Mouse (Mus musculus): ENCODE results near the gene Gm2a. TPM values are rescaled to one million over a fixed set of nuclear protein-coding genes. Genes with fewer than 3 reads are reported as not detected.

The Gm2a gene
- polyA plus RNA-seq, 1 experiment from 2014 or later, result 55.7 TPM

- Histone ChIP-seq H3K9me3 (ENCODE audit: control insufficient read depth, low read length) (no peaks in the 10 kb centered on the region), H3K36me3 (ENCODE audit: control insufficient read depth, insufficient read depth, low read length) (no peaks in the 10 kb centered on the region), H3K4me3 (ENCODE audit: control insufficient read depth in 1 of 2, insufficient read depth in 1 of 2, low read depth in 1 of 2, low read length in 2 of 2) (no peak overlapping the region), H3K4me2 (ENCODE audit: low read length) (no peak overlapping the region), H3K9ac (ENCODE audit: low read length) (no peak overlapping the region), H3K27ac (replicated peaks in 1 of 2; ENCODE audit: control insufficient read depth in 1 of 2, insufficient read depth in 1 of 2, low read depth in 2 of 2, low read length in 2 of 2) (no peak overlapping the region), H3K27me3 (ENCODE audit: control insufficient read depth, insufficient read depth, low read length) (no peaks in the 10 kb centered on the region), H3K4me1 (ENCODE audit: control insufficient read depth in 2 of 2, insufficient read depth in 2 of 2, low read length in 2 of 2) (no peaks in the 10 kb centered on the region)
- no peak for ATAC-seq (ENCODE audit: insufficient number of reproducible peaks, insufficient read depth, low FRiP score, low read depth)
- 76% methylated on average over 1 of the region's 1 CpGs for WGBS
Observed at GRCm38 (mm10) chr11:55131946-55132345, 34.0 kb downstream of the Gm2a start.

DNA sequence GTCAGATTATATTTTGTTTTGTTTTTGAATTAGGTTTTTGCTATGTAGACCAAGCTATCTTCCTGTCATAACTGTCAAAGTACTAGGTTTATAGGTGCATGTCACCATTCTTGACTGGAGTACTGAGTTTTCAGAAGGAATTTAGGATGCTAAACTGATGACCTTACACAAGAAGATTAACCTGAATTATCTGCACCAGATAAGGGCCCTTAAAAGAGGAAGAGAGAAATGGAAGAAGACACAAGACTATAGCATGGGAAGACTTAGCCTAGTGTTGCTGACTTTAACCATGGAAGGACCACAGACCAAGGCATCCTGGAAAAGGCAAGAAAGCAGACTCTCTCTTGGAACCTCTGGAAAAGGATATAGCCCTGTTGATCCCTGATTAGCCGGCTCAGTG, 35.3 kb downstream of the Gm2a start:
- 81% methylated on average over 1 of the region's 1 CpGs for WGBS
- H3K36me3 ChIP-seq (ENCODE audit: control insufficient read depth, insufficient read depth, low read length), result no peaks in the 10 kb centered on the region
- H3K9me3 ChIP-seq (ENCODE audit: control insufficient read depth, low read length), result no peaks in the 10 kb centered on the region
- no peak overlapping the region for H3K27ac ChIP-seq (replicated peaks in 1 of 2; ENCODE audit: control insufficient read depth in 1 of 2, insufficient read depth in 1 of 2, low read depth in 2 of 2, low read length in 2 of 2)
- no peak overlapping the region for H3K4me3 ChIP-seq (ENCODE audit: control insufficient read depth in 1 of 2, insufficient read depth in 1 of 2, low read depth in 1 of 2, low read length in 2 of 2)
- H3K9ac ChIP-seq (ENCODE audit: low read length), result no peak overlapping the region
- H3K4me2 ChIP-seq (ENCODE audit: low read length), result no peak overlapping the region
- no peaks in the 10 kb centered on the region for H3K27me3 ChIP-seq (ENCODE audit: control insufficient read depth, insufficient read depth, low read length)
- no peaks in the 10 kb centered on the region for H3K4me1 ChIP-seq (ENCODE audit: control insufficient read depth in 2 of 2, insufficient read depth in 2 of 2, low read length in 2 of 2)
- no peak for ATAC-seq (ENCODE audit: insufficient number of reproducible peaks, insufficient read depth, low FRiP score, low read depth)

GRCm38 (mm10) chr11:55134407-55134806, 36.5 kb downstream of the Gm2a start:
- no peak for ATAC-seq (ENCODE audit: insufficient number of reproducible peaks, insufficient read depth, low FRiP score, low read depth)
- H3K27ac ChIP-seq (replicated peaks in 1 of 2; ENCODE audit: control insufficient read depth in 1 of 2, insufficient read depth in 1 of 2, low read depth in 2 of 2, low read length in 2 of 2), result no peak overlapping the region
- WGBS, result 80% methylated on average over 1 of the region's 1 CpGs

DNA sequence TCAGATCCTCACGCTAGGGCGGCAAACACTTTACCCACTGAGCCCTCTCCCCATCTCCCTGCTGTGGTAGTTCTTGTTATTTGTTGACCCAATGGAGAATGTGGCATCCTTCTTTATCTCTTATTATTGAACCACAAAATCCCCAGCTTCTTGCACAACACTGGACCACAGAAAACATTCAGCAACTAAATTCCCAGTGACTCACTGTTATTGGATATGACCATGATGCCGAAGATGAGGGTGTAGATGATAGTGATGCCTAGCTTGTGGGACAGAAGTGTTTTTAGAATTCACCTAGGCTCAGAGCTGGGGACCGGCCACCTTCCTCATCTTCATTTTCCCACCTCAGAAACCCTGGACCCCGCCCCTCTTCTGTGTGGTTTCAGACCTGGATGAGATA, 37.0 kb downstream of the Gm2a start:
- no peak for ATAC-seq (ENCODE audit: insufficient number of reproducible peaks, insufficient read depth, low FRiP score, low read depth)
- Histone ChIP-seq H3K4me2 (ENCODE audit: low read length) (no peak overlapping the region), H3K27me3 (ENCODE audit: control insufficient read depth, insufficient read depth, low read length) (no peaks in the 10 kb centered on the region), H3K36me3 (ENCODE audit: control insufficient read depth, insufficient read depth, low read length) (no peaks in the 10 kb centered on the region), H3K9me3 (ENCODE audit: control insufficient read depth, low read length) (no peaks in the 10 kb centered on the region), H3K4me3 (ENCODE audit: control insufficient read depth in 1 of 2, insufficient read depth in 1 of 2, low read depth in 1 of 2, low read length in 2 of 2) (no peak overlapping the region), H3K9ac (ENCODE audit: low read length) (no peak overlapping the region), H3K27ac (replicated peaks in 1 of 2; ENCODE audit: control insufficient read depth in 1 of 2, insufficient read depth in 1 of 2, low read depth in 2 of 2, low read length in 2 of 2) (no peak overlapping the region), H3K4me1 (ENCODE audit: control insufficient read depth in 2 of 2, insufficient read depth in 2 of 2, low read length in 2 of 2) (no peaks in the 10 kb centered on the region)
- whole genome bisulfite sequencing, result 87% methylated on average over 5 of the region's 5 CpGs

More at GRCm38 (mm10) chr11:55134407-55134806, 36.5 kb downstream of the Gm2a start:
- Histone ChIP-seq H3K4me2 (ENCODE audit: low read length) (no peak overlapping the region), H3K9me3 (ENCODE audit: control insufficient read depth, low read length) (no peaks in the 10 kb centered on the region), H3K27me3 (ENCODE audit: control insufficient read depth, insufficient read depth, low read length) (no peaks in the 10 kb centered on the region), H3K9ac (ENCODE audit: low read length) (no peak overlapping the region), H3K4me1 (ENCODE audit: control insufficient read depth in 2 of 2, insufficient read depth in 2 of 2, low read length in 2 of 2) (no peaks in the 10 kb centered on the region), H3K4me3 (ENCODE audit: control insufficient read depth in 1 of 2, insufficient read depth in 1 of 2, low read depth in 1 of 2, low read length in 2 of 2) (no peak overlapping the region), H3K36me3 (ENCODE audit: control insufficient read depth, insufficient read depth, low read length) (no peaks in the 10 kb centered on the region)

- H3K4me3 ChIP-seq (ENCODE audit: control insufficient read depth in 1 of 2, insufficient read depth in 1 of 2, low read depth in 1 of 2, low read length in 2 of 2), result no peak overlapping the region
- H3K9me3 ChIP-seq (ENCODE audit: control insufficient read depth, low read length), result no peaks in the 10 kb centered on the region
- no peaks in the 10 kb centered on the region for H3K36me3 ChIP-seq (ENCODE audit: control insufficient read depth, insufficient read depth, low read length)
- no peak overlapping the region for H3K4me2 ChIP-seq (ENCODE audit: low read length)
- H3K27me3 ChIP-seq (ENCODE audit: control insufficient read depth, insufficient read depth, low read length), result no peaks in the 10 kb centered on the region
- no peaks in the 10 kb centered on the region for H3K4me1 ChIP-seq (ENCODE audit: control insufficient read depth in 2 of 2, insufficient read depth in 2 of 2, low read length in 2 of 2)
- ATAC-seq (ENCODE audit: insufficient number of reproducible peaks, insufficient read depth, low FRiP score, low read depth), result no peak
- H3K9ac ChIP-seq (ENCODE audit: low read length), result no peak overlapping the region
- 77% methylated on average over 15 of the region's 15 CpGs for WGBS
- no peak overlapping the region for H3K27ac ChIP-seq (replicated peaks in 1 of 2; ENCODE audit: control insufficient read depth in 1 of 2, insufficient read depth in 1 of 2, low read depth in 2 of 2, low read length in 2 of 2)
Observed at GRCm38 (mm10) chr11:55136770-55137547, 39.0 kb downstream of the Gm2a start.

DNA sequence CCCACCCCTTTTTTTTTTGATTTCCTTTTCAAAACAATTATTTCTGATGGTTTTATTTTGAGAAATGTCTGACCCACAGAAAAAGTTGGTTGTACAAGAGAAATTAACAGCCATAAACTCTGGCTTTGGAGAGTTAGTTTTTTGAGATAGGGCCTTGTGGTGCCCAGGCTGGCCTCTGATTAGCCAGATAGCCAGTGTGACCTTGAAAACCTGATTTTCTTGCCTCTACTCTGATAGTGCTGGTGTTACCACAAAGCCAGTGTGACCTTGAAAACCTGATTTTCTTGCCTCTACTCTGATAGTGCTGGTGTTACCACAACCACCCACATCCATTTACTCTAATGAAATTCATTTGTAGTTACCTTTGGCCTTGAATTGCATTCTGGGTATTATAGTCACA, 39.7 kb downstream of the Gm2a start:
- H3K4me3 ChIP-seq (ENCODE audit: control insufficient read depth in 1 of 2, insufficient read depth in 1 of 2, low read depth in 1 of 2, low read length in 2 of 2), result no peak overlapping the region
- H3K4me1 ChIP-seq (ENCODE audit: control insufficient read depth in 2 of 2, insufficient read depth in 2 of 2, low read length in 2 of 2), result no peaks in the 10 kb centered on the region
- no peak overlapping the region for H3K27ac ChIP-seq (replicated peaks in 1 of 2; ENCODE audit: control insufficient read depth in 1 of 2, insufficient read depth in 1 of 2, low read depth in 2 of 2, low read length in 2 of 2)
- no peaks in the 10 kb centered on the region for H3K36me3 ChIP-seq (ENCODE audit: control insufficient read depth, insufficient read depth, low read length)
- ATAC-seq (ENCODE audit: insufficient number of reproducible peaks, insufficient read depth, low FRiP score, low read depth), result no peak
- no peaks in the 10 kb centered on the region for H3K27me3 ChIP-seq (ENCODE audit: control insufficient read depth, insufficient read depth, low read length)
- no peak overlapping the region for H3K4me2 ChIP-seq (ENCODE audit: low read length)
- no peak overlapping the region for H3K9ac ChIP-seq (ENCODE audit: low read length)
- no peaks in the 10 kb centered on the region for H3K9me3 ChIP-seq (ENCODE audit: control insufficient read depth, low read length)

DNA sequence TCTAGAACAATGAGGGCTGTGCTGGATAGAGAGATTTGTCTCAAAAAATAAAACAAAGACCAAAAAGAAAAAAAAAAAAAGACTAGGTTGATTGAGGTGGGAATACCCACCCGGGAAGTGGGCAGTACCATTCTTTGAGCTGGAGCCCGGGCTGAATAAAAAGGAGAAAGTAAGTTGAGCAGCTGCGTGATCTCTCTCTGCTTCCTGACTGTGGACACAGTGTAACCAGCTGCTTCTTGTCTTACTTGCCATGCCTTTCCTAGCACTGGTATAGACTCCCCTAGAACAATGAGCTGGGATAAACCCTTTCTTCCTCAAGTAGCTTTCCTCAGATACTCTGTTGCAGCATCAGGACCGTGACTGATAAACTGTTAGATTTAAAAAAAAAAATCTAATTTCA, 43.6 kb downstream of the Gm2a start:
- Histone ChIP-seq H3K27ac (replicated peaks in 1 of 2; ENCODE audit: control insufficient read depth in 1 of 2, insufficient read depth in 1 of 2, low read depth in 2 of 2, low read length in 2 of 2) (no peak overlapping the region), H3K4me2 (ENCODE audit: low read length) (no peak overlapping the region), H3K4me3 (ENCODE audit: control insufficient read depth in 1 of 2, insufficient read depth in 1 of 2, low read depth in 1 of 2, low read length in 2 of 2) (no peak overlapping the region), H3K27me3 (ENCODE audit: control insufficient read depth, insufficient read depth, low read length) (no peaks in the 10 kb centered on the region), H3K36me3 (ENCODE audit: control insufficient read depth, insufficient read depth, low read length) (no peaks in the 10 kb centered on the region), H3K4me1 (ENCODE audit: control insufficient read depth in 2 of 2, insufficient read depth in 2 of 2, low read length in 2 of 2) (no peaks in the 10 kb centered on the region), H3K9me3 (ENCODE audit: control insufficient read depth, low read length) (no peaks in the 10 kb centered on the region), H3K9ac (ENCODE audit: low read length) (no peak overlapping the region)
- ATAC-seq (ENCODE audit: insufficient number of reproducible peaks, insufficient read depth, low FRiP score, low read depth), result no peak
- WGBS, result 80% methylated on average over 4 of the region's 4 CpGs

GRCm38 (mm10) chr11:55144011-55144410, 46.1 kb downstream of the Gm2a start:
- no peak overlapping the region for H3K4me3 ChIP-seq (ENCODE audit: control insufficient read depth in 1 of 2, insufficient read depth in 1 of 2, low read depth in 1 of 2, low read length in 2 of 2)
- H3K4me2 ChIP-seq (ENCODE audit: low read length), result no peak overlapping the region
- no peaks in the 10 kb centered on the region for H3K4me1 ChIP-seq (ENCODE audit: control insufficient read depth in 2 of 2, insufficient read depth in 2 of 2, low read length in 2 of 2)
- WGBS, result 82% methylated on average over 5 of the region's 5 CpGs
- H3K36me3 ChIP-seq (ENCODE audit: control insufficient read depth, insufficient read depth, low read length), result no peaks in the 10 kb centered on the region
- no peak overlapping the region for H3K27ac ChIP-seq (replicated peaks in 1 of 2; ENCODE audit: control insufficient read depth in 1 of 2, insufficient read depth in 1 of 2, low read depth in 2 of 2, low read length in 2 of 2)
- no peaks in the 10 kb centered on the region for H3K9me3 ChIP-seq (ENCODE audit: control insufficient read depth, low read length)
- H3K9ac ChIP-seq (ENCODE audit: low read length), result no peak overlapping the region
- no peaks in the 10 kb centered on the region for H3K27me3 ChIP-seq (ENCODE audit: control insufficient read depth, insufficient read depth, low read length)
- no peak for ATAC-seq (ENCODE audit: insufficient number of reproducible peaks, insufficient read depth, low FRiP score, low read depth)
